Mouse (Mus musculus): ENCODE measurements at regions not wholly inside any gene's neighbourhood (a gene's known extent, or its start where the extent isn't known, plus 50 kb on each side); places are given as distances from the start of the nearest gene placed in this dataset.

DNA sequence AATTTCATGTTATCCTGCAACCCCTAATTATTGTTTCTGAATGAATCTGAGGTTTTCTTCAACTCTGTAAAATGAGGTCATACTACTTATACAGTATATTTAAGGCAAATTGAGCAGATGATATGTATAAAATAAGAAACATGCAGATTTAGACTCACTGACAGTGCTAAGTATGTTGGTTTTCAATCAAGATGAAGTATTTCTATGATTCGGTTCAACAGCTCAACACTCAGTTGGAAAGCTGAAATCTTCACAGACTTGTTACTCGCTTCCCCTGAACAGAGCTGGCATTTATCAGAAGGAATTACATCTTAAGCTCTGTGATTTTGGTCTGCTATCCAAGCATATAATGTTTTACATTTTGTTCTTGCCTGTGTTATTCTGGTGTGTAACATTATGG, 553.4 kb downstream of the Btbd3 start:
- intact Hi-C loops (cut with DNase I), result no loop called here
- DNase-seq (ENCODE audit: low spot score), result no peak

DNA sequence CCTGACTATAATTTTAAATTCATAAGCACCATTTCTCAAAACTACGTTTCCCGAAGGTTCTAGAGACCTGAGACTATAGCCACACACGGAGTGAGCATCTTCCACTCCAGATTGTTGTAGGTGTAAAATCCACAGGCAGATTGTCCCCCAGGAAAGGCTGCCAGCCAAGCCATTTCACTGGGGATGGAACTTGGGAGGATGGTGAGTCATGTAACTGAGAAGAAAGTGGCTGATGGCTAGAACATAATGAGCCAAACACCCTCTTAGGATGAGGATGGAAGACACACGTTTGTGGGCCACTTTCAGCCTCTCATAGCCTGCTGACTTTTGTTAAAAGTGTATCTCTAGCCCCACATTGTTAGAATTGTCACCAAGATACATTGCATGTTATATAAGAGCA, 564.1 kb downstream of the Btbd3 start:
- intact Hi-C loops (cut with DNase I), result no loop called here
- DNase-seq (ENCODE audit: low spot score), result no peak

DNA sequence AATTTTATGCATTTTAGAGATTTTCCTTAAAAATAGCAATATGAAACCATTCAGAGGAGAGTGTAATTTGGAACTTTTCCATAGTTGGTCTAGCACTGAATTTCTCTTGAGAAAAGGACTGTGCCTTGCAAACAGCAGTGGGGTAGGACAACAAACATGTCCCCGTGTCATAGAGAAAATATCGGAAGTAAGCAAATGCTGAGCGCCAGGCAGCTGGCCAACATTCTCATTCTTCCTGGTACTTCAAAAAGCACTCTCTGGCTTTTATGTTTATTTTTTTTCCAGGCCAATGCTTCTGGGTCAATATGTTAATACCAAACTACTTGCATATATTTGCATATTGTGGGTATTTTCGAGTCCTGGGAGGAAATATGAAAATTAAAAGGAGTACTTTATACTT, 568.5 kb downstream of the Btbd3 start:
- DNase-seq (ENCODE audit: low spot score), result no peak
- intact Hi-C loops (cut with DNase I), result no loop called here

DNA sequence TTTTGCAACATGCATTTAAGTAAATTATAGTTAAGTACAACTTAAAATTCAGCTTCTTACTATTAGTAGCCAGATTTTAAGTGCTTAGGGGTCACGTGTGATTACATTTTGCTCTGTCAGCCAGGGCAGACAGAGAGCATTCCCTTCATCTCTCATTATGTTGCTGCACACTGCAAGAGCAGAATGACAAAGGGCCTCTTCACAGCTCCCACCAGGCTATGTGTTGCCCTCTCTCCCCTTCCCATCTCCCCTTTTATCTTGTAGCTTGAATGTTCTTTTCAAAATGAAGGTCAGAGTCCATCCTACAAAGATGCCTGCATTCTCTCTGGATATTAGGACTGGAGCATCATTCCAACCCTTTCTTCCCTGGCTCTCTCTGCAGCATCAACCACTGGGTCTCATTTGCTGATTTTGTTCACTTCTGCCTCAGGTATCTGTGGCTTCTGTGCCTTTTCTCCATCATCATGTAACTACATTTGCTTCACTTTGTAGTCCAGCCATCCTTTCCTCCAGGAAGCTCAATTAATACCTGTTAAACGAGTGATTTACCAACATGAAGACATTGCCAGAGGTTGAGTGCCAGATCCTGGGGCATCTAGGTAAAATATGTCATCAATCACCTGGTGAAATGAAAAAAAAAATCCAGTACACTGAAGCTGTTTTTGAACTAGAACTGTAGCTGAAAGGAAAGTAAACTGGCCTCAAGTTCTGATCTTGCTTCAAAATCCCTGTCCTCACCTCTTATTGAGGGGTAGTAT, 571.6 kb downstream of the Btbd3 start:
- DNase-seq (ENCODE audit: low spot score), result no peak
- intact Hi-C loops (cut with DNase I), result no loop called here

DNA sequence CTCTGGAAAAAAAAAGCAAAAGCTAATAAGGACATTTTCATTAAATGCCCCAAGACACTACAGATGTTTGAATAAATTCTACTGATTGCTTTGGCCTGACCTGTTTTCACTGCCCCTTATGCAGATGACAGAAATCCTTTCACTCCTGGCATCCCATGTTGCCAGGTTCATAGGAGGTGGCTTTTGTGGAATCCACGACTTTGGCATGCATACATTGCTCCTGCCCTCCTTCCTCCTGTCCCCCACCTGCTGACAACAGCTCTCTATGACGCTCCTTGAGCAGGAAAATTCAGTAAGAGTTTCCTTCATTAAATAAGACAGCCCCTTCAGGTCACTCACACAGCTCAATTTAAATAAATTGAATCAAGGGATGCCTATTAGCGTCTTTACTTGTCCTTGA, 582.5 kb downstream of the Btbd3 start:
- intact Hi-C loops (cut with DNase I), result no loop called here
- no peak for DNase-seq (ENCODE audit: low spot score)

DNA sequence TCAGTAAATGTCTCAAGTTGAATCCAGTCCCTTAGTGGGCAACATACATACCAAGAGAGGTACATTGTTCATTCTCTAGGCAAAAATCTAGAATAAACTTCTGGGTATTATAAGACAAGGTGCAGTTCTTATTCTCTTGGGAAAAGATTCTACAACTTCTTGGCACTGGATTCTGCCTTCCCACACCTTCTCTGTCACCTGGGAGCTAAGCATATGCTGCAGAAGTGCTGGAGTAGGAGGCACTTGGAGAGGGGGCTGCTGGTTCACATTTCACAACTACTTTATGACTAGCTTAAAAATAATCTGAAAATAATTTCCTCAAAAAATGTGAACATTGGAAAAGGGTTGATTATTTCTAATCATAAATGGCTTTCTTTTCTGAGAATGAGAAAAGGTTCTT, 602.8 kb downstream of the Btbd3 start:
- intact Hi-C loops (cut with DNase I), result no loop called here
- DNase-seq (ENCODE audit: low spot score), result no peak

DNA sequence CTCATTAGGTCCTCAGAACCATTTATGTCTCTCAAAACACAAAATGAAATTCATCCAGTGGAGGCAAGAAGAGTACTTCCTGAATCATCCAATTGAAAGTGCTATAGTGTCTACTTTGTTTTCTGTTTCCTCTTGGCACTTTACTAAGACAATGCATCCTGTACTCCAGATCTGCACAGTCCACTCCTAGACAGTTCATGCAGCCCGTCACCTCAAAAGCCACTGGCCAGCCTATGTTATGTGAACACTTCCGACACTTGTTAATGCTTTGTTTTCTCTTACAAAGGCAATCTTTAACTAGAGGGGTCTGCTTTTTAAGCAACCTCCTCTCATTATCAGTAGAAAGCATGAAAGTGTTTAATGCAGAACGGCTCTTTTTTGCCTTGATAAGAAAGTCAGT, 597.1 kb upstream of the Sptlc3 start:
- intact Hi-C loops (cut with DNase I), result no loop called here
- DNase-seq (ENCODE audit: low spot score), result no peak

DNA sequence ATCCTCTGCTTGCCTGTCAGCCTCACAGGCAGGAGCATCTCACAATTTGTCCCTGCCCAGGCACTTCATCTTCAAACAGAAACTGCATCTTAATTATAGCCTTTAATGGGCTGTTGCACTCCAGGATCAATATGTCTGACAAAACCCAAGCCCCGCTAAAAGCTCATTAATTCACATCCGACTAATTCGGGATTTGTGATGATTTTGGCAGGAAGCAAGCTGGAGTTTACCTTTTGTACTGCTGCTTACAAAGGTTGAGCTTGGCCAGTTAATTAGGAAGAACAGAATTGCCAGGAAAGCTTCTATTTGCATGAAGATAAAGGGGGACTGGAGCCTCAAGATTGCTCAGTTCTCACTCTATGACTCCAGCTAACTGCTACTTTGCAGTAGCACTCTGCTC, 596.6 kb upstream of the Sptlc3 start:
- intact Hi-C loops (cut with DNase I), result no loop called here
- DNase-seq (ENCODE audit: low spot score), result no peak

DNA sequence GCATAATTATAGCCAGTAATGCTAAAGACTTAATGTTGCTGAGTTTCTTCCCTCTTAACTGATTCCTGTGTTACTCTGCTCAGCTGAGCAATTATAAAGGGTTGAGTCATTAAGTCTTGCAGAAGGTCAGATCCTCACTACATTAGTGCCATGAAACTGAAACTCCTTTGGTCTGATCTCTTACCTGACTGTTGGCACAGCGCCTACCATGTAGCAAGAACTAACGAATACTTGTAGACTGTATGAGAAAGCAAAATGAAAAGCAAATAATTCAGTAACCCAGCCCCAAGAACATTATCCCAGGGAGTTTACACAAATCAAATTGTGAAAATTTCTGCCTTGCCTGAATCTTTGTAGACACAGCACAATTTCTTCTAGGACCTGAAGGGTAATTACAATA, 556.5 kb upstream of the Sptlc3 start:
- no peak for DNase-seq (ENCODE audit: low spot score)
- intact Hi-C loops (cut with DNase I), result no loop called here

DNA sequence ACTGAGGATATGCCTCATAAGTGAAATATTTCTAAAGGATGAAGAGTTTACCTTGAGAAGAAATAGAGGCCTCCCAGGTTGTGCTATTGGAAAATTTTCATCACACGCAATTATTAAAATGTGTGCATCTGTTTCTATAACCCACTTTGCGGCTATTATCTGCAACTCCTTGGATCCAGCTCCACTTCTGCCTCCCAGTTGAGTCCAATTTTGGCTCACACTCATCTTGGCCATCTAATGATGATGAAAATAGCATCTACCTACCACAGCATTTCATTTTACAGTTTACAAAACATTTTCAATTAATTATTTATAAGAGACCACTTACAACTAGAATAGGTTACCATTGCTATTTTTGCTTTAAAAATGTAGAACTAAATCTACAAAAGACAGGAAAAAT, 554.3 kb upstream of the Sptlc3 start:
- no peak for DNase-seq (ENCODE audit: low spot score)
- intact Hi-C loops (cut with DNase I), result no loop called here

DNA sequence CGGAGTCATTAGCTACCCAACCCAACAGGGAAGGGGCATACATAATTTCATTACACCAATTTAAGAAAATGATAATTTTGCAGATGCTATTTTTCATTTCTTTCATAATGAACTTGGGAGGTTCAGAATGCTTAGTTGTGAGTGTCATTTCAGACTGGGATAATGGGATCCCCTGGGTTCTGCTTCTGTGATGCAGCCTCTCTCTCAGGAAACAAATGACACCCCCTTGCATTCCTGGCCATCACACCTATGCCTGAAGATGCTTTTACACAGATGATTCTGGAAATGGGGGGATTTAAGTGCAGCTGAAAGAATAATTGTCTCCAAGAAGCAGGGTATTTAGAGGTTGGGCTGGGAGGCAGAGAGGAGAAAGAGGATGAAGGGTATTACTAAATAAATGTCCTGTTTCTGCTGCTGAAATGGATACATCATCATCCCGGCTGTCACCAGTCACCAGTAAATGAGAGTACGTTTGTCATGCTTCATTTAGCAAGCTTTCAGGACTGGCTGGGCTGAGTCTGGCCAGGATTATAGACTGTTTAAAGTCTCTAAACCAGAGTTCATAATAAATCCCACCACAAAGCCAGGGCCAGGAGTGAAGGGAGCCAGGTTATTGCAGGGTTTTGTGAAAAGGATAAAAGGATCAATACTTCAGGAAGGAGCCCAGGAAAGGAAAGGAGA, 527.5 kb upstream of the Sptlc3 start:
- intact Hi-C loops (cut with DNase I), result no loop called here
- no peak for DNase-seq (ENCODE audit: low spot score)

DNA sequence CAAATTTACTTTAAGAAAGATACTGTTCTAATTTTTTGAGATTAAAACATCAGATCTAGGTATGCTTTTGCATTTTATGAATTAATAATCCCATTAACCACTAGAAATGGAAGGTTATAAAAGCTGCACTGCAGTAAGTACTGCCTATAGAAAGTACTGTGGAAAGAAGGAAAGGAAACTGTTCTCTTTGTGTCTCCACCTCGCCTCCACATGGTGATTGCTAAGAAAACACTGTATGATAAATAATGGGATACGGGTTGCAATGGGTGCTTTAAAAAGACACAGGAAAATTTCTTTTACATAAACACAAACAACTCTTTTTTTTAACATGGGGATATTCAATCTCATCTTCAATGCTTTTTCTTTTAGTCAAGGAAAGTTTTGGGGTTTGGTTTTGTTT, 519.2 kb upstream of the Sptlc3 start:
- DNase-seq (ENCODE audit: low spot score), result no peak
- intact Hi-C loops (cut with DNase I), result no loop called here

DNA sequence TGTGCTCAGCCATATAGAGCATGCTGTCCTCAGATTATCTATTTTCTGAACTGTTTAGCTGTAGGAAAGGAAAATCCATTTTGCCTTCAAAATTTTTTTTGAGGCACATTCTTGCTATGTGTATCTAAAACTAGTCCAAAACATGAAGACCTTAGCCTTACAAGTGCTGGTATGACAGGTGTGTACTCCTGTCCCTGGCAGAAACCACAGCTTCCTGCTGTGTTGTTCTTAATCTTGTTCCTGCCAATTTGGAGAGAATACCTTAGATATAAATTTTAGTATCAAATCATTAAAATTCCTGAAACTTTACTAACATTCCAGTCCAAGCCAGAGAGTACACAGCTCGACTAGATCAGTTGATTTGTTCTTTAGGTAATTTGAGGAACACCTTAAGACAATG, 503.7 kb upstream of the Sptlc3 start:
- no peak for DNase-seq (ENCODE audit: low spot score)
- intact Hi-C loops (cut with DNase I), result no loop called here

DNA sequence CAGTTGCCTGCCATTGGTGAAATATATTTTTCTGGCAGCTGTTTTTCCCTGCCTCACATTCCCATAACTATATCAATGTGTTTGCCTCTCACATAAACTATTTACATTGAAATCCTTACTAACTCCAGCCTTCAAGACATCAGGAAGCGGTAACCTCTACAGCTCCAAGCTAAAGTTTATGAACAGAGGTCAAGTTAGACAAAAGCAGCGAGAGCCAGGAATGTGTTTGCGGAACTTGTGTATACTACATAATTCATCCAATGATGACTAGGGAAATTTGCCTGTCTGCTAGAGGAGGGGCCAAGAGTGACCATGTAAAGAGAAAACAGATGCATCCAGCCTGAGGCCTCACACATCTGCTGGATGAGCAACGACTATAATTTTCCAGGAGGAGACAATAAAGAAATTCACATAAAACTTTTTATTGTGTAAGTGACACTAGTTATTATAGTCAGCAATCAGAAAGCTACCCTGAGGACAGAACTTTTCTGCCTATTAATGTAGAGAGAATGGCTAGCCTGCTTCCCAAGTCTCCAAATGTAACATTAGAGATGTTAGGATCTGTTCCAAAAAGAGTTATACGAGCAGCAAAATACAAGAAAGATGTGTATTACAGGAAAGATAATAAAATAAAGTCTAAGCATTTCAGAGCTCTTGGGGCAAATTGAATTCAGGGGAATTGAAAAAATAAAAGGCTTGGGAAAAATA, 461.5 kb upstream of the Sptlc3 start:
- intact Hi-C loops (cut with DNase I), result no loop called here
- no peak for DNase-seq (ENCODE audit: low spot score)

DNA sequence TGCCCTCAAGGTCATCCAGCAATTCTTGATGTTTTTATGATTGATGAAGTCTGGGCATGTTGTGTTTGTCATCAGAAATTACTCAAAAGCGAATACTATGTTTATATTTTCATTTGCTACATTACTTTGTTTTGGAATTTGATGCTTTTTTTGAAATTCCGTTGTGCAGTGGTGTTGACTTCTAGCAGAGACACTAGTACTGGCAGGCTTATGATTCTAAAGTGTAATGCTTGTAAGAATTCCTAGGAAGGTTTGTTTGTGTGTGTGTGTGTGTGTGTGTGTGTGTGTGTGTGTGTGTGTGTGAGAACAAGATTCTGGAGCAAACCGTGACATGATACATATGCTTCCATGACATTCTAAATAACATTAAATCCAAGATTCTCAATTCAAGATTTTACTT, 458.9 kb upstream of the Sptlc3 start:
- no peak for DNase-seq (ENCODE audit: low spot score)
- intact Hi-C loops (cut with DNase I), result no loop called here

DNA sequence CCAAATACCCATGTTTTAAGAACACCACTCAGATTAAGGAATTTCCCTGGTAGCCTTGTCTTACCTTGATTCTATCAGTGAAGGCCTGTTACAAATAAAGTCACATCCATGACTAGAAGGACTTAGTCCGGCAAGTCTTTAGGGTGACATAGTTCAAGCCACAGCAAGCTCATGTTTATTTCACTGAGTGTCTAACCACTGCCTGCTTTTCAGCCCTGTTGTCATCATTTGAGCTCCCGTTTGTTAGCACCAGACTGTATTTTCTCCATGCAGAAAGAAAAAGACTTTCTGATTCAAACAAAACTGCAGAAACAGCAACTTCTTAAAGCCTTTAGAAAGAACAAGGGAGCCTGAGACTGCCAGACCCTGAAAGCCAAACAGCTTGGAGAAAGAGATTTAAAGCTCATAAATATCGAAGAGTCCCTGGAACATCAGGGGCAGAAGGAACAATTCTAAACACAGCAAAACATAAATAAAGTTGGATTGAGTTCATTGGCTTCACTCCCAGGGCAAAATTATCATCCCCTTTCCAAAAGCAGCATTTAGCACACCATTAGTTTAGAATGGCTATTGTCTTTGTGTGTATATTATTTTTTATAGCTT, 451.9 kb upstream of the Sptlc3 start:
- no peak for DNase-seq (ENCODE audit: low spot score)
- intact Hi-C loops (cut with DNase I), result no loop called here

DNA sequence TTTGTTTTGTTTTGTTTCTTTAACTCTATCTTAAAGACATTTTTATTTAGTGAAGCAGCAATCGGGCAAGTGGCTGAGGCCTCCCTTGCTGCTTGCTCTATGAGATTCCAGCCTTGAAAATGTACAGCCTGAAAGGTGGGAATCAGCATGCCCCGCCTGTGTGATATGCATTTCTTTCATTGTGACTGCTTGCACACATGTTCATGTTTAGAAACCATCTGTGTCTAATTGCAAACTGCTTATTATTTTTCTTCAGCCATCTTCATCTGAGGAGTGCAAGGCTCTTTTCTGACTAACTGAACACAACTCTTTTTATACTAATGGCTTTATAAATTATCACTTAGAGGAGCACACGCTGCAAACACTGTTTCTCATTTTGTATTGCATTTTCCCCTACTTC, 449.0 kb upstream of the Sptlc3 start:
- intact Hi-C loops (cut with DNase I), result no loop called here
- no peak for DNase-seq (ENCODE audit: low spot score)

DNA sequence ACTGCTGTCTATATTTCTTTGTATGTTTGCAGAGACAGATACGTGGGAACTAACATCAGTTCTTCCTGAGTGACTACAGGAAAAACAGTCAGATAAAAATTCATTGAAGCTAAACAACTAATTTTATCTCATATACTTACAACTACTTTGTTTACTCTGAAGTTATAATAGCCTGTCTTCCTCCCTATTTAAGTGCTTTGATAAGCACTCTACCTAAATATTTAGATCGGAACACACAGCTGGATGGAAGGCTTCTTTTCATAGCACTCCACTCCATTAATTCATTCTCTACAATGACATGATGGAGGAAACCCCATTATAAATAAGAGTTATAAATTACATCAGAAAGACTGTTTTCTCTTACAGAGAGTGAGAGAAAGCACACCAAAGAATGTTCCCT, 438.5 kb upstream of the Sptlc3 start:
- intact Hi-C loops (cut with DNase I), result no loop called here
- DNase-seq (ENCODE audit: low spot score), result no peak

DNA sequence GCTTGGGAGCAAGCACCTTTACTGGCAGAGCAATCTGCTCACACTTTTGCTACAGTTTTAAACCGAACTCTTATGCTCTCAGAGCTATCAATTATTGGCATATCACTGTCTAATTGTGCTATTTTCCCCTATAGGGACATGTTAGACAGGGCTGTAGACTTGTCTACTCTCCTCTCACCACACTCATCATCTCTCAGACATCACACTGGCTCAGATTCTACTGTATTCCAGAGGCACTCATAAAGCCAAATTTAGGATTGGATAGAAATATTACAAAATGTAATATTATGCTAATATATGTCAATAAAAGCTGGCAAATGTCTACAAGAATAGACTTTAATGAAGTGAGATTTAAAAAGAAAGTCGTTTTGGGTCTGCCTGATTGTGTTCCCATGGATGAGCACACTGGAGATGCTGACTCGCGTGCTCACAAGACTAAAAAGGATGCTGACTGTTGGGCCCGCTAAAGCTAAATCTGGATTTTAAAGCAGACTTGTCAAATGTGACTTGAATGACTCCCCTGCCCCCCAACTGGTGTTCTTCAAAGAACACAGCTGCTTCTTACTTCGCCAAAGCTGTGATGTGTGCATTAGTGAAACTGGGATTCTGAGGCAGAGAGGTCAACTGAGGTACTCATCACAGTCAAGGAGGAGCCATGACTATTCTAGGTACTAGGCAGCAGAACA, 424.3 kb upstream of the Sptlc3 start:
- DNase-seq (ENCODE audit: low spot score), result no peak
- intact Hi-C loops (cut with DNase I), result no loop called here

DNA sequence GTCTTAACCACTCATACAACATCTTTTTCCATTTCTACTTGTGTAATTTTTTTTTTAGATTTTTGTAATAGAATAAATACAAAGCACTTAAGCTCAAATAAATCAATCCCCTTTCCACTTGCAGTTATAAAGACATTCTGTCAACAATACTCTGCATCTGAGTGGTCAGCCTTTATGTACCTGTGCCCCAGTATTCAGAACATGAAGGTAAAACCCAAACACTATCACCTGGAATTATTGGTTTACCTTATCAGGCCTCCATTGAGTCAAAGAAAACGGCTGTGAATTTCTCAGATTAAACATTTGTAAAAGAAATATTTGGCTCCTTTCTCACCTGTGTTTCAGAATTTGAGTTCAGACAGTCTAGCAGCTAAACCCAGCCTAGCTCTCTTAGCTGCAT, 422.0 kb upstream of the Sptlc3 start:
- no peak for DNase-seq (ENCODE audit: low spot score)
- intact Hi-C loops (cut with DNase I), result no loop called here
